Mouse (Mus musculus) lung, postnatal 0 days (tissue): ENCODE results near the gene Dpagt1.

Source experiments
- CTCF ChIP-seq: IDR thresholded peaks from 2 replicates; pipeline ENCODE4 v1.5.1; 2016; ENCODE audit warnings: antibody characterized with exemption, mild to moderate bottlenecking
- EP300 ChIP-seq: IDR thresholded peaks from 2 replicates; pipeline ENCODE4 v1.6.1; 2016; ENCODE audit warnings: antibody characterized with exemption, mild to moderate bottlenecking, control low read depth

DNA sequence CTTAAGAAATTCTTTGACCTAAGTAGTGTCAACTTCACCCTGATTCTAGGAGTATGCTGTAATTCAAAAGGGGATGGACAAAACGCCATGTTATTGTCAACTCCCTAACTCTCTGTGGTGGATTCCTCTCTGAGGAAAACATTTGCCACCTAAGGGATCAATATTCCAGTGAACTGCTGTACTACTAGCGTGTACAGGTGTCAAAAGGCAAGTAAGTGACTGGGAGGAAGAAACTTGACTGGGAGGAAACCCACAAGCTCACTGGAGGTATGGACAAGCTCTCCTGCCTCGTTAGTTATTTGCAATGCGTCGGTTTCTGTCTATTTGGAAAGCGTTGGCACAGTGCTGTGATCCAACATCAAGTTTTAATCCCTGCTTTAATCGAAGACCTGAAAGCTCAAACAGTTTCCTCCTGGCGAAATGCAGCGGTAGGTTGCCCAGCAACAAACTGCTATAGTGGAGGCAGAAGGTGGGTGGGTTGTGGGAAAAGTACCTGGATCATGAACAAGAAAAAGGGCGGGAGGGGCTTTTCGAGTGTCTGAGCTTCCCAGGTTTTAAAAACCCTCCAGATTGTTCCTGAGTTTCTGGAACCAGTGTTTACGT, at the start of gene Dpagt1:
- no peak for TF ChIP-seq CTCF
- TF ChIP-seq EP300, result no peak
